Mouse (Mus musculus): ENCODE measurements around the gene Tulp2. TPM values are rescaled to one million over a fixed set of nuclear protein-coding genes. Genes with fewer than 3 reads are reported as not detected.
"Not testable (repeated sequence)": the region's sequence is repeated elsewhere in the genome, so short reads cannot be mapped to it uniquely, and the experiment has no call there.

Gene Tulp2
- polyA plus RNA-seq, 1 experiment from 2014 or later, result 3.2 TPM

GRCm38 (mm10) chr7:45507583-45507982 is 25.9 kb downstream of the Tulp2 start:
- H3K4me2 ChIP-seq, result no peak overlapping the region; the same call in 1 of the 2 replicates
- no peak for ATAC-seq (replicated peaks; ENCODE audit: low FRiP score)
- 90% methylated on average over 6 of the region's 6 CpGs for WGBS
- H3K36me3 ChIP-seq (ENCODE audit: control insufficient read depth, insufficient read depth, low read length), result peaks cover 12% of the 10 kb centered on the region; the same call in 1 of the 2 replicates
- H3K9ac ChIP-seq (ENCODE audit: low read depth, low read length), result no peak overlapping the region
- no peaks in the 10 kb centered on the region for H3K9me3 ChIP-seq (ENCODE audit: control insufficient read depth, low read length)
- peaks cover 18% of the 10 kb centered on the region for H3K4me1 ChIP-seq (replicated peaks; ENCODE audit: control insufficient read depth, insufficient read depth, low read length)
- H3K27ac ChIP-seq (ENCODE audit: low read depth, low read length), result no peak overlapping the region; the same call in 1 of the 2 replicates
- no peaks in the 10 kb centered on the region for H3K27me3 ChIP-seq (replicated peaks; ENCODE audit: control insufficient read depth, insufficient read depth, low read length)
- H3K4me3 ChIP-seq (ENCODE audit: low read depth, low read length), result no peak overlapping the region
- DNase-seq (ENCODE audit: low spot score), result no peak

- Histone ChIP-seq H3K27ac (ENCODE audit: low read depth, low read length) (peak overlapping the region; percentile 84), H3K9ac (ENCODE audit: low read depth, low read length) (peak overlapping the region; percentile 72), H3K36me3 (ENCODE audit: control insufficient read depth, insufficient read depth, low read length) (peaks cover 6% of the 10 kb centered on the region; the same call in 1 of the 2 replicates), H3K9me3 (ENCODE audit: control insufficient read depth, low read length) (no peaks in the 10 kb centered on the region), H3K4me2 (peak overlapping the region; percentile 99), H3K27me3 (replicated peaks; ENCODE audit: control insufficient read depth, insufficient read depth, low read length) (no peaks in the 10 kb centered on the region), H3K4me1 (replicated peaks; ENCODE audit: control insufficient read depth, insufficient read depth, low read length) (peaks cover 18% of the 10 kb centered on the region), H3K4me3 (ENCODE audit: low read depth, low read length) (peak overlapping the region; percentile 67)
- WGBS, result 58% methylated on average over 6 of the region's 6 CpGs
- peak; percentile 83 for ATAC-seq (replicated peaks; ENCODE audit: low FRiP score)
- no peak for DNase-seq (ENCODE audit: low spot score)
These were observed 26.9 kb downstream of the Tulp2 start for GRCm38 (mm10) chr7:45508561-45508960.

GRCm38 (mm10) chr7:45509181-45509882 is 27.7 kb downstream of the Tulp2 start:
- WGBS, result 25% methylated on average over 19 of the region's 19 CpGs
- Histone ChIP-seq H3K4me3 (ENCODE audit: low read depth, low read length) (peak overlapping the region; percentile 67), H3K9me3 (ENCODE audit: control insufficient read depth, low read length) (no peaks in the 10 kb centered on the region), H3K27me3 (replicated peaks; ENCODE audit: control insufficient read depth, insufficient read depth, low read length) (no peaks in the 10 kb centered on the region), H3K36me3 (ENCODE audit: control insufficient read depth, insufficient read depth, low read length) (peaks cover 6% of the 10 kb centered on the region; the same call in 1 of the 2 replicates), H3K4me1 (replicated peaks; ENCODE audit: control insufficient read depth, insufficient read depth, low read length) (peaks cover 18% of the 10 kb centered on the region), H3K4me2 (peak overlapping the region; percentile 99), H3K9ac (ENCODE audit: low read depth, low read length) (peak overlapping the region; percentile 72), H3K27ac (ENCODE audit: low read depth, low read length) (peak overlapping the region; percentile 84)
- DNase-seq (ENCODE audit: low spot score) (no peak), ATAC-seq (replicated peaks; ENCODE audit: low FRiP score) (peak; percentile 21)

- ATAC-seq (replicated peaks; ENCODE audit: low FRiP score) (peak; percentile 76), DNase-seq (ENCODE audit: low spot score) (peak; percentile 95)
- Histone ChIP-seq H3K4me3 (ENCODE audit: low read depth, low read length) (peak within 1 kb of the TSS; percentile 67), H3K27ac (ENCODE audit: low read depth, low read length) (peak within 1 kb of the TSS; percentile 84), H3K27me3 (replicated peaks; ENCODE audit: control insufficient read depth, insufficient read depth, low read length) (no peaks in the 10 kb centered on the region), H3K4me1 (replicated peaks; ENCODE audit: control insufficient read depth, insufficient read depth, low read length) (peaks cover 24% of the 10 kb centered on the region), H3K9ac (ENCODE audit: low read depth, low read length) (peak within 1 kb of the TSS; percentile 72), H3K9me3 (ENCODE audit: control insufficient read depth, low read length) (no peaks in the 10 kb centered on the region), H3K36me3 (ENCODE audit: control insufficient read depth, insufficient read depth, low read length) (peaks cover 6% of the 10 kb centered on the region; the same call in 1 of the 2 replicates), H3K4me2 (peak within 1 kb of the TSS; percentile 99)
- under 1% methylated on average over 44 of the region's 44 CpGs for WGBS
These were observed 28.5 kb downstream of the Tulp2 start, which contains the start of gene Nucb1 for GRCm38 (mm10) chr7:45509912-45510787. Gene Nucb1 (minus strand): TSS chr7:45510406.

GRCm38 (mm10) chr7:45514411-45514810 is 32.7 kb downstream of the Tulp2 start:
- ATAC-seq (replicated peaks; ENCODE audit: low FRiP score) (no peak), DNase-seq (ENCODE audit: low spot score) (no peak)
- Histone ChIP-seq H3K4me1 (replicated peaks; ENCODE audit: control insufficient read depth, insufficient read depth, low read length) (peaks cover 25% of the 10 kb centered on the region), H3K9me3 (ENCODE audit: control insufficient read depth, low read length) (no peaks in the 10 kb centered on the region), H3K27me3 (replicated peaks; ENCODE audit: control insufficient read depth, insufficient read depth, low read length) (no peaks in the 10 kb centered on the region), H3K4me3 (ENCODE audit: low read depth, low read length) (no peak overlapping the region), H3K36me3 (ENCODE audit: control insufficient read depth, insufficient read depth, low read length) (no peaks in the 10 kb centered on the region), H3K27ac (ENCODE audit: low read depth, low read length) (peak overlapping the region; percentile 77; the same call in 1 of the 2 replicates), H3K9ac (ENCODE audit: low read depth, low read length) (no peak overlapping the region), H3K4me2 (no peak overlapping the region; the same call in 1 of the 2 replicates)
- 86% methylated on average over 7 of the region's 7 CpGs for WGBS

GRCm38 (mm10) chr7:45515436-45515835 is 33.8 kb downstream of the Tulp2 start:
- H3K4me1 ChIP-seq (replicated peaks; ENCODE audit: control insufficient read depth, insufficient read depth, low read length), result peaks cover 29% of the 10 kb centered on the region
- WGBS, result 17% methylated on average over 16 of the region's 16 CpGs
- H3K9me3 ChIP-seq (ENCODE audit: control insufficient read depth, low read length), result no peaks in the 10 kb centered on the region
- ATAC-seq (replicated peaks; ENCODE audit: low FRiP score) (peak; percentile 85), DNase-seq (ENCODE audit: low spot score) (peak; percentile 67)
- H3K4me3 ChIP-seq (ENCODE audit: low read depth, low read length), result peak overlapping the region; percentile 18
- peak overlapping the region; percentile 59 for H3K4me2 ChIP-seq
- H3K27ac ChIP-seq (ENCODE audit: low read depth, low read length), result peak overlapping the region; percentile 77
- H3K9ac ChIP-seq (ENCODE audit: low read depth, low read length), result peak overlapping the region; percentile 46
- H3K27me3 ChIP-seq (replicated peaks; ENCODE audit: control insufficient read depth, insufficient read depth, low read length), result no peaks in the 10 kb centered on the region
- no peaks in the 10 kb centered on the region for H3K36me3 ChIP-seq (ENCODE audit: control insufficient read depth, insufficient read depth, low read length)

- not testable (repeated sequence) for H3K4me3 ChIP-seq (ENCODE audit: low read depth, low read length); DNase-seq (ENCODE audit: low spot score); H3K27me3 ChIP-seq (replicated peaks; ENCODE audit: control insufficient read depth, insufficient read depth, low read length); H3K27ac ChIP-seq (ENCODE audit: low read depth, low read length); H3K36me3 ChIP-seq (ENCODE audit: control insufficient read depth, insufficient read depth, low read length); ATAC-seq (replicated peaks; ENCODE audit: low FRiP score); H3K9ac ChIP-seq (ENCODE audit: low read depth, low read length); H3K9me3 ChIP-seq (ENCODE audit: control insufficient read depth, low read length); H3K4me2 ChIP-seq
- WGBS, result 63% methylated on average over 5 of the region's 5 CpGs
- peaks cover 34% of the 10 kb centered on the region for H3K4me1 ChIP-seq (replicated peaks; ENCODE audit: control insufficient read depth, insufficient read depth, low read length)
These were observed 35.2 kb downstream of the Tulp2 start for GRCm38 (mm10) chr7:45516846-45517245.

- no peak overlapping the region for H3K9ac ChIP-seq (ENCODE audit: low read depth, low read length)
- DNase-seq (ENCODE audit: low spot score), result no peak
- 94% methylated on average over 16 of the region's 16 CpGs for WGBS
- no peak overlapping the region for H3K4me2 ChIP-seq
- H3K27me3 ChIP-seq (replicated peaks; ENCODE audit: control insufficient read depth, insufficient read depth, low read length), result no peaks in the 10 kb centered on the region
- H3K9me3 ChIP-seq (ENCODE audit: control insufficient read depth, low read length), result no peaks in the 10 kb centered on the region
- H3K4me3 ChIP-seq (ENCODE audit: low read depth, low read length), result no peak overlapping the region
- peaks cover 48% of the 10 kb centered on the region for H3K4me1 ChIP-seq (replicated peaks; ENCODE audit: control insufficient read depth, insufficient read depth, low read length)
- ATAC-seq (replicated peaks; ENCODE audit: low FRiP score), result no peak
- peaks cover 4% of the 10 kb centered on the region; the same call in 1 of the 2 replicates for H3K36me3 ChIP-seq (ENCODE audit: control insufficient read depth, insufficient read depth, low read length)
- H3K27ac ChIP-seq (ENCODE audit: low read depth, low read length), result no peak overlapping the region
These were observed 36.9 kb downstream of the Tulp2 start for GRCm38 (mm10) chr7:45518618-45519017.
